Mouse (Mus musculus) left cerebral cortex, adult 8-10 months (tissue): ENCODE data around the gene Olfr270. TPM values are rescaled to one million over a fixed set of nuclear protein-coding genes. Genes with fewer than 3 reads are reported as not detected.

ENCODE experiments used
- DNase-seq, 2 experiments: peaks; one replicate each; pipeline ENCODE4 v3.0.0; 2022; ENCODE audit warnings: low spot score in 2 of 2
- total RNA-seq, 4 experiments: library from RNA; stranded (reverse); gene quantifications; 2 replicates each; pipeline ENCODE4 v1.2.4; 2022

Olfr270 gene
- total RNA-seq: not detected

GRCm38 (mm10) chr4:52964247-52964646, at the start of gene Olfr270:
Olfr270 (plus strand) TSS chr4:52964547.
- DNase-seq: no peak

DNA sequence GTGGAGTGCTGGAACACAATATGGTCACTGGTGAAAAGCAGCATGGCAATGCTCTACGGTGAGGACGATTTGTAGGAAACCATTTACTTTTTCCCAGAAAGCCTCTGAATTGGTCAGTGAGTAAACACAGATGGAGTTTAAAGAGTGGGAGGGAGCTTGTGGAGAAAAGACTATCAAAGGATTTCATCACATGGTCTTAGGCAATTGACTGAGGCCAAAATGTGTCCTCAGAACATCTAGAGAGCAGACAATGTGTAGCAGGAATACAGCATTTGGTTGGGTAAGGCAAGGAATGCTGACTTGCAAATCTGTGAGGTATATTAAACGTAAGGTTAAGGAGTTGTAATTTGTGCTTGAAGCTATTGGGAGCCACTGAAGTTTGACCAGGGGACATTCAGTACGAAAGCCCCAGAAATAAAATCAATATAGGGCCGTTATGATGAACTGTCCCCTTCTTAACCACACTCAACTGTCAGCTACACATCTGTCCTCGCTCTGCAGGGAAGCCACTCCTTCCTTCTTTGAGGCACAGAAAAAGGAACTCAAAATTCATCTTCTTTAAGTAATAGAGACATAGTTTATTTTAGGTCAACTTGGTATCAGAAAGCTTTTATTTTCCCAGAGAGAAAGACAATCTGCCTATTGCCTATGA, 47.6 kb upstream of the Olfr270 start:
- DNase-seq: no peak

GRCm38 (mm10) chr4:52917311-52917688, 47.0 kb upstream of the Olfr270 start:
- no peak for DNase-seq

DNA sequence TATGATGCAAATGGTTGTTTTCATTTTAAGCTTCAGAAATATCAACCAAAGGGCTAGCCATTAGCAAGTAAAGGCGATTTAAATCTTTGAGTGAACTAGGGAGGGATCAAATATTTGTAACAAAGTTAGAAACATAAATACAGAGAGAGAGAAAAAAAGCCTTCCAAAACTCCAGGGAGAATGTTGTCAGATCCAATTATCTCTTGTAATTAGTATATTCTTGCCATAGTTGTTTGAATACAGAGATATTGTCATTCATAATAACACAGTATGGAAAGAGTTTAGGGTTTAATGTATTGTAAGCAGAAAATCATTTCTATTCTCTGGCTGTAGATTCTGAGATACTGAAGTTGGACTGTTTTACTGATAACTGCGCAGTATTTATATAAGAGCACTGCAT, 45.3 kb upstream of the Olfr270 start, which contains the start of gene Olfr272:
Olfr272 (minus strand) TSS at position 101 of the 400 bp plus-strand sequence.
- no peak for DNase-seq

- DNase-seq: no peak
Measured at GRCm38 (mm10) chr4:52930480-52930879, 33.9 kb upstream of the Olfr270 start.

DNA sequence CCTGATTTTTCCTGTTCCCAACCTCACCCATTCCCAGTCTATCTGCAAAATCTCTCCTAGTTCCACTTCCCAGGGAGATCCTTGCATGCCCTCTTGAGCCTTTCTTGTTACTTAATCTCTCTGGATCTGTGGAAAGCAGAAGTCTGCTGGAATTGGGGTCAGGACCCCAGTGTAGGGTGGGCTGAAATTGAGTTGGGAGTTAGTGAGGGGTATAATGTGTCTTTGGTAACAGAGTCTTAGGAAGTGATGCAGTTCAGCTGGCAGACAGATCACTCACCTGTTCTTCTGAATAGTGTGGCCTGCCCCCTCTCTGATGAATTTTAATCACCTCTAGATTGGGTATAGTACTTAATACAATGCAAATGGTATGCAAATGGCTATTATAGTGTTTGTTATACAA, 17.7 kb upstream of the Olfr270 start:
- DNase-seq: no peak

- no peak for DNase-seq
Measured at GRCm38 (mm10) chr4:52949005-52949404, 15.3 kb upstream of the Olfr270 start.

DNA sequence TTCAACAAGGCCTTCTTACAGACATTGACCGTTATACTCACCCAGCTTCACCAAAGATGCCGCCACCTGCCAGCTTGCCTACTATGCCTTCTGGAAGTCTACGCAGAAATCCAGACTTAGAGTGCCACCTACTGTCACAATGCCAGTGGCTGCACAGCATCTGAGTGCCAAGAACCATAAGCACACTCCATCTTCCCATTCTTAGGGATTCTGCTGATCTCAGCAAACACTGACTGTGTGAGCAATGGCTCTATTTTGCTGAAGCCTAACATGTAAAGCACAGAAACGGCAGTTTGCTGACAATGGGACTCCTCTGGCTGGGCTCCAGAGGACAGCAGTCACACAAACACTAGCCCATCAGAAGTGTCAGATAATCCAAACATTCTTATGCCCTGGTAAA, 5.7 kb upstream of the Olfr270 start:
- DNase-seq: peak; percentile 17 to 47

- DNase-seq: no peak
Measured at GRCm38 (mm10) chr4:52985216-52985615, 20.9 kb downstream of the Olfr270 start.

- no peak for DNase-seq
Measured at GRCm38 (mm10) chr4:52986266-52986665, 21.9 kb downstream of the Olfr270 start.

GRCm38 (mm10) chr4:52989248-52989647, 24.9 kb downstream of the Olfr270 start, which contains the start of gene Nipsnap3a:
Nipsnap3a (plus strand) TSS chr4:52989272.
- no peak for DNase-seq

DNA sequence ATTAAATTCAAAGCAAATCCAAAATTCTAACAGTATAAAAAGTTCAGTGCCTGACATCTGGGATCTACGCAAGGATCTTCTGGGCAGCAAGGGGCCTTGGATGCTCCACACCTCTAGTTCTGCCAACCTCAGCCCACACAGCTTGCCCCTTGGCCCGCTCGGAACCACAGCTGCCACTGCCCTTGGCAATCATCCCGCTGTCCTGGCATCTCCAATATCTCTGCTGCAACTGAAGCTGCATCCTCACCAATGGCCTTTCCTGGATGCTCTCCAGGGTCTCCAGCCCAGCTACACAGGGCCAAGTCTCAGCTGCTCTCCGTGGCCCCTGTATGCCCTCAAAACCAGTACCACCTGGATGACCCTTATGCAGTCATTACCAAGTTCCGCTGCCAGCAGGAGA, 35.1 kb downstream of the Olfr270 start:
- DNase-seq: no peak

DNA sequence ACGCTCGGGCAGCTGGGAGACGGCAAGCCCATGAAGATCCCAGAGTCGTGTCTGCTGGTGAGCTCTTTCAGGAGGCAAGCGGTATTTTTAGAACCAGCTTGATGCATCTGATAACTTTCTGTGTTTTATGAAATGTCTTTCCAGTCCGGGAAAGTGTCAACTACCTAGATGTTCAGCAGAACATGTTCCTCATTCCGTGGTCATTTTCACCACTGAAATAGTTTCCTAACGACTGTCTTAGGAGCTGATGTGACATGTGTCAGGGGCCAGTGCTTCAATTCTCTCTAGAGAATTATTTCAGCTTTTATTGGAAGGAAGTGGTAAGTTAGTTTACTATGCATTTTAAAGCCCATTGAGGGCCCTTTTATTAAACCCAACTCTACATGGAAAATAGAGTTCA, 35.8 kb downstream of the Olfr270 start:
- DNase-seq: no peak

DNA sequence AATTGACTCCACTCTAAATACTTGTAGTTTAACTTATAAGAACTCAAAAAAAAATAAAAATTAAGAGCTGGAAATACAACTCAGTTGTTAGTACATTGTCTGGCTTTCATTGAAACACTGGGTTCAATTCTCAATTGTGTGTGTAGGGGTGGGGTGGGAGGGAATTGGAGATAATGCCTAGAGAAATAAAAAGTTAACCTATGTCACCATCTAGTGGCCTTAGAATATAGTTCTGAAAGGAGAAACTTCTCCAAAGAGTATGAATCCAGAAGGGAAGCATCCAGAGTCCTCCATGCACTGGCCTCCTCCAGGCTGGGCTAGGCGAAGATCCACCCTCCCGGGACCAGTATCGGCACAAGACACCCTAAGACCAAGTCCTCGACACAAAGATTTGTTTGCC, 44.8 kb downstream of the Olfr270 start:
- DNase-seq: no peak

DNA sequence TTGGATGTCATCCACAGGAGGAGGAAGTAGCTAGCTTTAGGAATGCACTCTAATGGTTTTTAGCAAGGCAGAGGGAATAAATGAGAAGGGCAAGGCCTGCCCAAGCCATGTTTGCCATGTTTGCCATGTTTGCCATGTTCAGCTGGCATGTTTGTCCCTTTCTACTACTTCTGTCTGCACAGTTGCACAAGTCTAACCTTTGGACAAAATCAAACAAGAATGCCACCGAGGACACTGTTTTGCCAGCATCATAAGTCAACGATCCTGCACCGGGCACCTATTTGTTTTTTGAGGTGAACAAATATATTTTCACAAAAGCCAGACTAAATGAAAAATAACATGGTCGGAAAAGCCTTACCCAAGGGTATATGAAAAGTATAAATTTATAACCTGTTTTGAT, 45.5 kb downstream of the Olfr270 start:
- DNase-seq: no peak

DNA sequence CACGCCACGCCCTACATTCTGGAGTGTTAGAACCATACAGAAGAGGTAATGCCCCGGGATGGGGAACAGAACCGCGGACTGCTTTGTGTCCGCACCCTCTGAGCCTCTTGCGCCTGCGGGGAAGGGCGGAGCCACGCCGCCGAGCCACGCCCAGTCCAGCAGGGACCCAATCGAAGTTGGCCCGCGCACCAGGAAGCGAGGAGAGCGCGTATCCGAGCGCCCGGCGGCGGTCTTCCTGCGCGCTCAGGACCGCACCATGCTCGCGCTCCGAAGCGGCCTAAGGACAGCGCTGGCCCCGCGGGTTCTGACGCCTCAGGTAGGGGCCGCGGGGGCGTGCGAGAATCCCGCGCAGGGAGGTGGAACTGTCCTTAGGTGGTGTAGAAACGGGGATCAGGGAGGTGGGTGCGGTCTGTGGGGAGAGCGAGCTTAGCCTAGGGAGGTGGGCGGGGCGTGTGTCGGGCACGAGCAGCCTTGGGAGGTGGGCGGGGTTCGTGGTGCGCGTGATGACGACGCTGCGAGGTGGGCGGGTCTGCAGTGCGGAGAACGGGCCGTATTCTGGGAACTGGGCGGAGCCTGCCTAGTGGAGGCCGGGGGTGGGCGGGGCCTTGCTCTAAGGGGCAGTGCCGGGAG, 47.5 kb downstream of the Olfr270 start, which contains the start of gene Nipsnap3b:
Nipsnap3b (plus strand) TSS at position 149 of the 630 bp plus-strand sequence.
- DNase-seq: peak; percentile 81 to 95

DNA sequence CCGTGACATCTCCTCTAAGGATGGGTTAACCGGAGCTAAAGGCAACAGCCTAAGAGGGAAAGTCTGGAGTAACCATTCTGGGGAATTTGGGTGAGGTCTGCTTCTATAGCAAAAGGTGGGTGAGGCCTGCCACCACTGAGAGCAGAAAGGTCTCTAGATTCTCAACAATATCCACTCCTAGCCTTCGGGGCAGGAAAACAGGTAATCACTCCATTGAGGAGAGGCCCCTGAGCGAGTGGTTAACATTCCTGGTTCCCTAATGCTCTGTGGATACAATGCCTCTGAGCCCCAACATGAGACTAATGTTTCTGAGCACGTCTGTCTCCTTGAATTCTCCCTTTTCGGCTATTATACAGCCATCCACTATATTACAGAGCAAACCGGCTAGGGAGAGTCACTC, 50.1 kb downstream of the Olfr270 start:
- DNase-seq: no peak

DNA sequence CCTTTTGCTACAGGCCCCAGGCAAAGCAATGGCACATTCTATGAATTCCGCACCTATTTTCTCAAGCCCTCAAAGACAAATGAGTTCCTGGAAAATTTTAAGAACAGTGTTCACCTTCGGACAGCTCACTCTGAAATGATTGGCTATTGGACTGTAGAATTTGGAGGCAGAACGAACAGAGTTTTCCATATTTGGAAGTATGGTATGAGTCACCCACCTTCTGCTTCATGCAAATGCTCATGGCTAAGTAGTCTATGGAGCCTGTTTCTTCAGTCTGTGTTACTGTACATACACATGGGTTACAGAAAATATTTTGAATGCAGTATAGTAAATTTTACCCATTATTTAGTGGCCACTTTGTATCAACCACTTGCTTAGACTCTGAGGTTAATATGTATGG, 50.7 kb downstream of the Olfr270 start:
- no peak for DNase-seq

DNA sequence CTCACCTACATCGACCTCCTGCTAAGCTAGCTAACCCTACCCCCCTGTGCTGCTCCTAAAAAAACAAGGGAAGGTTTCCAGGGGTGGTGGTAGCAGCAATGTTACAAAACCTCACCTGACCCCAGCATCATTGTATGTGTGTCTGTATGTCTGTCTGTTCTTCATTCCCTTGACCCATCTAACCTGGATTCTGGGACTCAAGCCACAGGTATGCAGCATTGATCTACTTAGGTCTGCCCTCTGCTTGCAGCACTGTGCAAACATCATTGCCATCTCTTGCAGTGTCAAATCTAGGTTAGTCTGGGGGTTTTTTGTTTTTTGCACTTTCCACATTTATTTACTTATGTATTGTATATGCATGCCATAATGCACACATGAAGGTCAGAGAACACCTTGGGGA, 54.0 kb downstream of the Olfr270 start:
- no peak for DNase-seq
